Mouse (Mus musculus): ENCODE results near the gene Smyd3.

The Smyd3 gene

GRCm38 (mm10) chr1:179114833-179115495 is 402.9 kb downstream of the Smyd3 start:
- no peak for DNase-seq (ENCODE audit: low spot score)

- no peak for DNase-seq (ENCODE audit: low spot score)
These were observed 403.5 kb downstream of the Smyd3 start for GRCm38 (mm10) chr1:179114385-179114784.

DNA sequence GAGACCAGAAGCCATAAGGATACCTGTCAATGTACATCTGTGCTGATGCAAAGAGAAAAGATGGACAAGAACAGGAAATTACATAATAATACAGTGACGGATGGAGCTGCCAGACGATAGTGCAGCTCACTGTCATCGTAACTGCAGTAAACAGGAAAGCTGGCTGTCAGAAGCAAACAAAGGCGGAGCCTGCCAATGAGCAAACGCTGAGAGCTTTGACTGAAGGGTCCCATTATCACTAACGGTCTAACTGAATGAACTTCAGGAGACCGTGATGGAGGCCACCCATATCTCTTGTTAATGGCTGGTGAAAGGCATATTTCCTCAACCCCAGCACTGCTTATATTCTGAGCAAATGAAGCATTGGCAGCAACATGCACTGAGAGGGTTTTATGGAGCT is 409.1 kb downstream of the Smyd3 start:
- no peak for DNase-seq (ENCODE audit: low spot score)

DNA sequence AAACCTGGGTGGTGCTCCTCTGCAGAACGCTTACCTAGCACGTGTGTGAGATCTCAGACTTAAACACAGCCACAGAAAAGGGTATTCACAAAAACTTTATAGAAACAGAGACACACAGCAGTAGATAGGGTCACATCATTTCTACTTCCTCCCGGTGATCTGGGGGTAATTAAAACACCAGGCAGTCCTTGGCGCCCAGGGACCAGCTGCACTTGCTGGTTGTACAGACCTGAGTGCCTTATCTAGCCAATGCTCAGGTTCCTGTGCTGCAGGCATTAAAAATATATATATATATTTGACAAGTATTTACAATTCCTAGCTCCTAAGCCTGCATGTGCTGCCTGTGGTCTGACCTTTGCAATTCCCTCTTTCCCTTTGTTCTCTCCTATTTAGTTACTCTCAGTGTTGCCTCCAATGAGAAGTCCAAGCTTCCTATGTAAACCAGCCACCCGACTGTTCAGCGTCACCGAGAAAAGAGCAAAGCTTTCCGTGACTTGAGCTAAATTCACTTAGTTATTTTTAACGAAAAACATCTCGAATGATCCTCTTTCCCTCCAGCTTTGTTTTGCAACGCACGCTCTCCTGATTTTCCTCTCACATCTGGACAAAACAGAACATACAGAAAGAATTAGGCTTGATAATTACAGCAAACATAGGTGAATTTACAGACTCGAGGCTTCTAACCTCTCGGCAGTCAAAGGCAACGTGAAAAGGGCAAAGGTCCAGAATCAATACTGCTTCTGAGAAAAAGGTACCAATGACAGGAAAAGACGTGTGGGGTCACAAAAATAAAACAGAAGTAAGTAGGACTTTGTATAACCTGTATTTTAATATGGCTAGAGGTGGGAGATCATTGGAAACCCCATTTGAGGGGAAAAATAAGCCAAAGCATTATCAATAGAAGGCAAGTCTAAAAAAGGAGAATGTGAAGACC is 409.8 kb downstream of the Smyd3 start:
- no peak for DNase-seq (ENCODE audit: low spot score)

- no peak for DNase-seq (ENCODE audit: low spot score)
These were observed 410.6 kb downstream of the Smyd3 start for GRCm38 (mm10) chr1:179107211-179107610.

- DNase-seq (ENCODE audit: low spot score) = no peak
These were observed 411.1 kb downstream of the Smyd3 start for GRCm38 (mm10) chr1:179106702-179107145.

GRCm38 (mm10) chr1:179106103-179106701 is 411.6 kb downstream of the Smyd3 start:
- no peak for DNase-seq (ENCODE audit: low spot score)

DNA sequence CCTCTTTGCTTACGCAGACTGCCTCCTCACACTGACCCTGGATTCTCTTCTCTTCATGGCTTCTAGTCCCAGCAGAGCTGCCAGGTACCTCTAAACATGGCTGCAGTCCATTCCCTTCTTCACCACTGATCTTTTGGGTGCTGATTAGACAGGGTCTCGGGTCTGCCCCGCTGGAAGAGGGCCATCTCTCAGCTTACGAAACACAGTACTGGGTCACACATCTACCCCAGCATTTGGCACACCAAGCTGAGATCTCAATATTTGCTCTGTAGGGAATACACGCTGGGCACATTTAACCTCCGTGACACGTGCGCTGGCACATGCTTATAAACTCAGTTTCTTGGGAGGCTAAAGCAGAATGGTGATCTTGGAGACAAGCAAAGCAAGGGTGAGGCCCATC is 413.4 kb downstream of the Smyd3 start:
- no peak for DNase-seq (ENCODE audit: low spot score)

GRCm38 (mm10) chr1:179096993-179097392 is 420.8 kb downstream of the Smyd3 start:
- DNase-seq (ENCODE audit: low spot score) = no peak

GRCm38 (mm10) chr1:179096323-179096722 is 421.5 kb downstream of the Smyd3 start:
- DNase-seq (ENCODE audit: low spot score) = no peak

DNA sequence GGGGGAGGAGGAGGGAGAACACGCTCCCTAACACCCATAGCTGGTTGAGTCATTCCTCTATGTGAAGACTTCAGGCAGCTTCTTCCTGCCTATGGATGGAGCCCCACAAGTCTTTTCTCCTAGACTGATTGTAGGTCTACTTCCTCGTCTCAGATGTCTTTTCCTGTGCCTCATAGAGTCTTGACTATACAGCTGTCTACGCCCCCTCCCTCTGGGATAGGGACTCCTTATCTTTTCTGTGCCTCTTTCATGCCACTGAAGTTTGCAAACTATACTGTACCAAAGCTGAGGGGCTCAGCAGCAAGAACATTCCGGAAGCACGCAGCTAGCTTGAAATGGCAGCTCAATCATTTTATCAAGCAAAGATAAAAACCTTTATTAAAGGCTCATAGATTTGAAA is 428.7 kb downstream of the Smyd3 start:
- no peak for DNase-seq (ENCODE audit: low spot score)

- no peak for DNase-seq (ENCODE audit: low spot score)
These were observed 430.5 kb downstream of the Smyd3 start for GRCm38 (mm10) chr1:179087033-179087998.

DNA sequence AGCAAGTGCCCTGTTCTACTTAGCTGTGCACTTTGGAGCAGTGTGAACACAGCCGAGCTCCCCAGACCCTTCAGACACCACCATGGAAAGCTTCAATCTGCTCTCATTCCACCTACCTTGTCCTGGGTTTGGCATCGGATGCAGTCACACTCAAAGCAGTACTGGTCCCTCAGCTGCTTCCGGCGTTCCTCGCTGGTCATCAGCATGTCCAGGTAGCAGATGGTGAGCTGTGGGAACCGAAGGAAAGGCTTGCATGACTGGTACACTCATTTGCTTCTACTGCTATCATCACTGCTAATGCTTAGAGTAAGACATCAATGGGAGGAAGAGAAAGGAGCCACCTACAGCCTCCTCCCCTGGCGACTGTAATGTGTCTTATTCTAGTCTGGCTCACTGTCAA is 431.6 kb downstream of the Smyd3 start:
- no peak for DNase-seq (ENCODE audit: low spot score)

DNA sequence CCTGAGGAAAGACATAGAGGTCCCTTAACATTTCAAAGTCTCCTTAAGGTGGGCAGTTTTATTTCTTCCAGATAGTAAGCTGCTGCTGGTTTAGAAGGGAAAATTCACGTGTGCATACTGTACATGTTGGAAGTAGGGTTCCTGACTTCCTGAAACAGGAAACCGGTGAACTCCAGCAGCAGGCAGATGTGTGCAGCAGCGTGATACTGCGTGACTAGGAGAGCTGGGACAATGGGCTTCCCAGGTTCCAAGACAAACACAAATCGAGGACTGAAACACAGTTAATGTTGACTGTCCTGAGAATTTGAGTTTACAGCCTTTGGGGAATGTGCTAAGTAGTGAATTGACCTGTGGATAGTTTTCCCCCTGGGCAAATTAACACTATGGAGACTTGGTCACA is 434.7 kb downstream of the Smyd3 start:
- no peak for DNase-seq (ENCODE audit: low spot score)

DNA sequence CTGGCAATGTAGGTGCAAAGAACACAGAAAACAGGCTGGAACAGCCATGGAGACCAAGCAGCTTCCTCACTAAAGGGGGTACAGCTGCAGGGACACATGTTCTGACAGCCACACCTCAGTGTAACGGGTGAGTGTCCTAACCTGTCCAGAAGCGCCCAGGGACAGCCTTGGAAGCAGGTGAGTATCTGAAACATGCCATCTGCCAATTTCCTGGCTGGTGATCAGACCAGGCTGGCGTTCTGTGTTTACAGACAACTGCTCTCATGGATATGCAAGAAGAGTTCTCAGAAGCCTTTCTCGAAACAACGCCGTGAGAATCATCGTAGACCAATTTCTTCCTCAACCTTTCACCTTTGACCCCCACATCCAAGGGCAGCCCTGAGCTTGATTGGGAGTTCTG is 444.0 kb downstream of the Smyd3 start:
- no peak for DNase-seq (ENCODE audit: low spot score)

GRCm38 (mm10) chr1:179072935-179073654 is 444.7 kb downstream of the Smyd3 start:
- no peak for DNase-seq (ENCODE audit: low spot score)

DNA sequence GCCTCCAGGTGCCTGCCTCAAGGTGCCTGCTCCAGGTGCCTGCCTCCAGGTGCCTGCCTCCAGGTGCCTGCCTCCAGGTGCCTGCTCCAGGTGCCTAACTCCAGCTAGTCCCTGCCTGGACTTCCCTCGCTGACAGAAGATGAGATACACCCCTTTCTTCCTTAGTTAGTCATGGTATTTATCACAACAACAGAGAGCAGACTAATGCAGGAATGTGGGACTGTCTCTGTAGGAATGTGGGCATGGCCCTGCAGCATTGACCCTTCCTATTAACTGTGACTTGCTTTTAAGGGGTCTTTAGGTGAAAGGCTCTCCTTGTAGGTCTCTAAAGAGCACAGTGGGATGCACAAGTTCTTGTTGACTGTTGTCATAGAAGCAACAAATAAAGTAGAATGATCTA is 445.4 kb downstream of the Smyd3 start:
- no peak for DNase-seq (ENCODE audit: low spot score)

GRCm38 (mm10) chr1:179068990-179069389 is 448.9 kb downstream of the Smyd3 start:
- DNase-seq (ENCODE audit: low spot score) = no peak

GRCm38 (mm10) chr1:179065294-179065601 is 452.6 kb downstream of the Smyd3 start:
- no peak for DNase-seq (ENCODE audit: low spot score)

- DNase-seq (ENCODE audit: low spot score) = no peak
These were observed 453.1 kb downstream of the Smyd3 start for GRCm38 (mm10) chr1:179064601-179065293.

GRCm38 (mm10) chr1:179061759-179062168 is 456.1 kb downstream of the Smyd3 start:
- DNase-seq (ENCODE audit: low spot score) = peak; percentile 84
